Mouse (Mus musculus) stomach, postnatal 0 days (tissue): ENCODE results near the gene Ptma. TPM values are rescaled to one million over a fixed set of nuclear protein-coding genes. Genes with fewer than 3 reads are reported as not detected.

Experiments
- ATAC-seq: fragments of 200-750 bp; cut with Nextera tagmentation; 2 replicates; pipeline ENCODE4 v1.8.0; 2017; ENCODE audit not compliant: low FRiP score, low TSS enrichment
- DNase-seq: peaks from one replicate; pipeline ENCODE4 v3.0.0-alpha.2; 2016; ENCODE audit warnings: low spot score
- H3K27ac ChIP-seq: fragments of 300-500 bp; sonication (generic); replicated peaks from 2 replicates; pipeline ENCODE4 v1.5.1; 2014; ENCODE audit warnings: mild to moderate bottlenecking, control low read depth
- H3K27me3 ChIP-seq: fragments of 300-500 bp; sonication (generic); 2 replicates; pipeline ENCODE4 v1.6.1; 2014; ENCODE audit warnings: low read length; ENCODE audit not compliant: control insufficient read depth, insufficient read depth
- H3K36me3 ChIP-seq: fragments of 300-500 bp; sonication (generic); 2 replicates; pipeline ENCODE4 v1.6.1; 2014; ENCODE audit warnings: low read length, mixed read lengths; ENCODE audit not compliant: control insufficient read depth, insufficient read depth
- H3K4me1 ChIP-seq: fragments of 300-500 bp; sonication (generic); replicated peaks from 2 replicates; pipeline ENCODE4 v1.6.1; 2014; ENCODE audit warnings: antibody characterized with exemption; ENCODE audit not compliant: control insufficient read depth, insufficient read depth
- H3K4me2 ChIP-seq: fragments of 300-500 bp; sonication (generic); replicated peaks from 2 replicates; pipeline ENCODE4 v1.6.1; 2014; ENCODE audit warnings: low read depth, mild to moderate bottlenecking, control low read depth, moderate library complexity
- H3K4me3 ChIP-seq: fragments of 300-500 bp; sonication (generic); 2 replicates; pipeline ENCODE4 v1.5.1; 2014; ENCODE audit warnings: low read depth, low read length, control low read depth
- H3K9ac ChIP-seq: fragments of 300-500 bp; sonication (generic); 2 replicates; pipeline ENCODE4 v1.6.1; 2014; ENCODE audit warnings: mild to moderate bottlenecking, low read length, control low read depth, mixed read lengths
- H3K9me3 ChIP-seq: fragments of 300-500 bp; sonication (generic); 2 replicates; pipeline ENCODE4 v1.6.1; 2016; ENCODE audit warnings: low read length; ENCODE audit not compliant: control insufficient read depth
- CTCF ChIP-seq: IDR thresholded peaks from 2 replicates; pipeline ENCODE4 v1.5.1; 2016; ENCODE audit warnings: antibody characterized with exemption, low read depth, mild to moderate bottlenecking, moderate library complexity
- EP300 ChIP-seq: optimal IDR thresholded peaks from 2 replicates; pipeline ENCODE3; 2016; ENCODE audit warnings: antibody characterized with exemption
- WGBS: fragments of 180-500 bp; shearing (Covaris S2); extraction: QIAGEN DNeasy Blood & Tissue Kit; methylation state at CpG from one replicate; pipeline ENCODE4 v1.1.7; 2014; 5-methylcytosine and 5-hydroxymethylcytosine counted together
- polyA plus RNA-seq: library from polyadenylated mRNA; unstranded; fragments of >200 nt; fragmentation: Nextera tagmentation; extraction: Ambion mirVana; gene quantifications from 2 replicates; pipeline ENCODE4 v1.2.1, GENCODE M21; 2015

The Ptma gene
- polyA plus RNA-seq, 1 experiment from 2014 or later, result 1,585 TPM

GRCm38 (mm10) chr1:86491533-86492094 lies 34.9 kb upstream of the Ptma start:
- H3K9ac ChIP-seq, result peak overlapping the region; percentile 27
- H3K27me3 ChIP-seq, result no peaks in the 10 kb centered on the region
- H3K4me2 ChIP-seq, result no peak overlapping the region
- TF ChIP-seq CTCF, result no peak
- no peak for TF ChIP-seq EP300
- DNase-seq (peak; percentile 63), ATAC-seq (no peak)
- H3K4me1 ChIP-seq, result peaks cover 14% of the 10 kb centered on the region
- WGBS, result 16% methylated on average over 7 of the region's 7 CpGs
- H3K9me3 ChIP-seq, result no peaks in the 10 kb centered on the region
- H3K27ac ChIP-seq, result peak overlapping the region; percentile 95
- H3K4me3 ChIP-seq, result no peak overlapping the region
- H3K36me3 ChIP-seq, result no peaks in the 10 kb centered on the region

GRCm38 (mm10) chr1:86492095-86493070 lies 34.1 kb upstream of the Ptma start:
- no peaks in the 10 kb centered on the region for H3K9me3 ChIP-seq
- no peak for TF ChIP-seq CTCF
- TF ChIP-seq EP300, result no peak
- H3K27me3 ChIP-seq, result no peaks in the 10 kb centered on the region
- ATAC-seq (peak; percentile 21), DNase-seq (peak; percentile 60)
- H3K36me3 ChIP-seq, result no peaks in the 10 kb centered on the region
- no peak overlapping the region for H3K4me3 ChIP-seq
- whole genome bisulfite sequencing, result 53% methylated on average over 9 of the region's 9 CpGs
- peak overlapping the region; percentile 95 for H3K27ac ChIP-seq
- peaks cover 14% of the 10 kb centered on the region for H3K4me1 ChIP-seq
- H3K4me2 ChIP-seq, result no peak overlapping the region
- H3K9ac ChIP-seq, result peak overlapping the region; percentile 9

- WGBS, result 80% methylated on average over 3 of the region's 3 CpGs
- no peak overlapping the region for H3K4me3 ChIP-seq
- H3K27me3 ChIP-seq, result no peaks in the 10 kb centered on the region
- H3K9ac ChIP-seq, result no peak overlapping the region
- no peak for TF ChIP-seq CTCF
- TF ChIP-seq EP300, result no peak
- DNase-seq (no peak), ATAC-seq (no peak)
- no peak overlapping the region for H3K27ac ChIP-seq
- peaks cover 18% of the 10 kb centered on the region for H3K4me1 ChIP-seq
- no peak overlapping the region for H3K4me2 ChIP-seq
- no peaks in the 10 kb centered on the region for H3K9me3 ChIP-seq
- H3K36me3 ChIP-seq, result no peaks in the 10 kb centered on the region
Observed at GRCm38 (mm10) chr1:86493783-86494182, 32.7 kb upstream of the Ptma start.

GRCm38 (mm10) chr1:86496340-86496739 lies 30.2 kb upstream of the Ptma start:
- Histone ChIP-seq H3K27ac (no peak overlapping the region), H3K36me3 (no peaks in the 10 kb centered on the region), H3K4me1 (peaks cover 23% of the 10 kb centered on the region; the same call in 1 of the 2 replicates), H3K4me2 (no peak overlapping the region), H3K4me3 (no peak overlapping the region), H3K27me3 (no peaks in the 10 kb centered on the region), H3K9ac (no peak overlapping the region), H3K9me3 (no peaks in the 10 kb centered on the region)
- 85% methylated on average over 4 of the region's 4 CpGs for WGBS
- TF ChIP-seq EP300 (no peak), CTCF (no peak)
- no peak for ATAC-seq
- no peak for DNase-seq

GRCm38 (mm10) chr1:86497361-86497760 lies 29.2 kb upstream of the Ptma start:
- 46% methylated on average over 5 of the region's 5 CpGs for WGBS
- H3K27ac ChIP-seq, result peak overlapping the region; percentile 83
- 0 out of 2 replicates have a peak overlapping the region, but pooled peaks have one; percentile 38 for H3K9ac ChIP-seq
- TF ChIP-seq EP300, result no peak
- TF ChIP-seq CTCF, result no peak
- H3K4me3 ChIP-seq, result no peak overlapping the region
- no peak for ATAC-seq
- peaks cover 17% of the 10 kb centered on the region; the same call in 1 of the 2 replicates for H3K4me1 ChIP-seq
- no peak for DNase-seq
- no peaks in the 10 kb centered on the region for H3K27me3 ChIP-seq
- H3K36me3 ChIP-seq, result no peaks in the 10 kb centered on the region
- H3K9me3 ChIP-seq, result no peaks in the 10 kb centered on the region
- no peak overlapping the region for H3K4me2 ChIP-seq

GRCm38 (mm10) chr1:86497986-86498385 lies 28.5 kb upstream of the Ptma start:
- no peak overlapping the region for H3K4me2 ChIP-seq
- 33% methylated on average over 3 of the region's 3 CpGs for WGBS
- H3K4me1 ChIP-seq, result peaks cover 15% of the 10 kb centered on the region; the same call in 1 of the 2 replicates
- DNase-seq (peak; percentile 60), ATAC-seq (peak; percentile 56)
- no peak overlapping the region for H3K4me3 ChIP-seq
- H3K27me3 ChIP-seq, result no peaks in the 10 kb centered on the region
- TF ChIP-seq CTCF (no peak), EP300 (no peak)
- no peaks in the 10 kb centered on the region for H3K9me3 ChIP-seq
- 0 out of 2 replicates have a peak overlapping the region, but pooled peaks have one; percentile 18 for H3K9ac ChIP-seq
- no peaks in the 10 kb centered on the region for H3K36me3 ChIP-seq
- peak overlapping the region; percentile 83 for H3K27ac ChIP-seq
